ENCODE assay signal across 7 mouse cellular contexts in genomic region chr12:72654698-72655097, GRCm38 (mm10). TPM values are rescaled to one million over a fixed set of nuclear protein-coding genes. Genes with fewer than 3 reads are reported as not detected.
DNase-seq lines count a peak whose midpoint lies in the region.

No protein-coding gene starts in this region.

- peak; percentile 14 for DNase-seq in CD4-positive helper T cell, adult 2 months (ENCODE audit: low read depth, low spot score)
- DNase-seq in MEL-GATA-1-ER (ENCODE audit: extremely low read depth, low read depth): peak; percentile 21
- peak; percentile 71 for DNase-seq in cerebellum, adult 9-10 months
- DNase-seq in frontal cortex, postnatal 25 days (ENCODE audit: low spot score in 2 of 2): peak; percentile 56
- peak; percentile 54 to 87 for DNase-seq in layer of hippocampus, adult 18-20 months (ENCODE audit: low spot score in 2 of 2)
- DNase-seq in lung, postnatal 14 days: peak; percentile 77
- peak; percentile 62 to 75 for DNase-seq in right cerebral cortex, postnatal 10 days (ENCODE audit: low spot score in 2 of 2)

RNA-seq across cellular contexts. Expression of gene Gm4756, which starts 5.2 kb away (rescaled TPM):
- total RNA-seq in layer of hippocampus, adult 18-20 months (2021): not detected

RNA-seq across cellular contexts. Expression of gene Dhrs7, which starts 10.0 kb away (rescaled TPM):
- 10 to 100 TPM; 45.9 to 49.9 TPM for total RNA-seq in layer of hippocampus, adult 18-20 months (2021)

Comparison
In these comparisons a context has a peak if more than half of its experiments do, and no peak if none do; other contexts are left out.
1. Peak in every context shown above with its lines: DNase-seq.
2. DNase-seq: peak in every context shown above with its lines; median percentile 77 in lung, postnatal 14 days; 71 in cerebellum, adult 9-10 months; 70 in layer of hippocampus, adult 18-20 months; 68 in right cerebral cortex, postnatal 10 days; 56 in frontal cortex, postnatal 25 days; 21 in MEL-GATA-1-ER; 14 in CD4-positive helper T cell, adult 2 months.